Mouse (Mus musculus): ENCODE measurements around the gene Slc3a1.

- no peak for TF ChIP-seq CTCF (IDR thresholded peaks at IDR 0.05)
- TF ChIP-seq EP300 (IDR thresholded peaks at IDR 0.05): no peak
These were observed 73.6 kb downstream of the Slc3a1 start for GRCm38 (mm10) chr17:85101751-85102150.
